8 mouse cellular contexts compared by ENCODE assay signal in genomic region chr11:121259160-121260100, GRCm38 (mm10). TPM values are rescaled to one million over a fixed set of nuclear protein-coding genes. Genes with fewer than 3 reads are reported as not detected.
DNase-seq lines count a peak whose midpoint lies in the region; ATAC-seq lines count a peak whose summit lies in the region.

TSS of gene Foxk2 (plus strand) at chr11:121259990.

- peak within 1 kb of the TSS; percentile 99 for H3K9ac ChIP-seq in heart, embryonic 13.5 days
- H3K9ac ChIP-seq in liver, embryonic 13.5 days: peak within 1 kb of the TSS; percentile 99
- peak within 1 kb of the TSS; percentile 93 for H3K9ac ChIP-seq in stomach, embryonic 16.5 days (ENCODE audit: low read length)

- DNase-seq in CD4-positive helper T cell, adult 2 months (ENCODE audit: low read depth, low spot score): peak; percentile 94
- DNase-seq in brain, embryonic 18.5 days (ENCODE audit: low read depth, low spot score): peak; percentile 87
- DNase-seq in kidney, postnatal 14 days: peak; percentile 96
- peak; percentile 87 for DNase-seq in liver, embryonic 13.5 days
- DNase-seq in neural tube, embryonic 10.5 days (ENCODE audit: extremely low spot score, low spot score): peak; percentile 86

- H3K27ac ChIP-seq in heart, embryonic 13.5 days (replicated peaks): peak within 1 kb of the TSS; percentile 91
- peak within 1 kb of the TSS; percentile 88 for H3K27ac ChIP-seq in liver, embryonic 13.5 days
- H3K27ac ChIP-seq in stomach, embryonic 16.5 days (ENCODE audit: low read length): peak within 1 kb of the TSS; percentile 84

- 1% methylated on average over 68 of the region's 91 CpGs for WGBS in heart, embryonic 13.5 days
- WGBS in liver, embryonic 13.5 days (ENCODE audit: insufficient replicate concordance): under 1% methylated on average over 91 of the region's 91 CpGs
- under 1% methylated on average over 91 of the region's 91 CpGs for WGBS in stomach, embryonic 16.5 days

- H3K4me2 ChIP-seq in heart, embryonic 13.5 days: peak within 1 kb of the TSS; percentile 97
- peak within 1 kb of the TSS; percentile 94 for H3K4me2 ChIP-seq in liver, embryonic 13.5 days
- H3K4me2 ChIP-seq in stomach, embryonic 16.5 days (ENCODE audit: low read depth, low read length): peak within 1 kb of the TSS; percentile 81

- peaks cover 48% of the 10 kb centered on the region for H3K36me3 ChIP-seq in heart, embryonic 13.5 days
- H3K36me3 ChIP-seq in liver, embryonic 13.5 days: peaks cover 55% of the 10 kb centered on the region
- no peaks in the 10 kb centered on the region for H3K36me3 ChIP-seq in stomach, embryonic 16.5 days (ENCODE audit: control insufficient read depth, insufficient read depth, low read length)

- ATAC-seq in erythroid progenitor cell, adult 5-6 weeks (replicated peaks; ENCODE audit: low FRiP score, poor library complexity, severe bottlenecking): peak; percentile 96
- ATAC-seq in heart, embryonic 13.5 days (ENCODE audit: extremely low read depth, insufficient number of reproducible peaks, low FRiP score, low TSS enrichment): peak; percentile 96
- ATAC-seq in liver, embryonic 13.5 days (ENCODE audit: low read depth): peak; percentile 97
- ATAC-seq in stomach, embryonic 16.5 days (ENCODE audit: insufficient read depth, low FRiP score): peak; percentile 99

- peaks cover 26% of the 10 kb centered on the region for H3K4me1 ChIP-seq in heart, embryonic 13.5 days
- H3K4me1 ChIP-seq in liver, embryonic 13.5 days (replicated peaks): peaks cover 44% of the 10 kb centered on the region
- peaks cover 15% of the 10 kb centered on the region; the same call in 1 of the 2 replicates for H3K4me1 ChIP-seq in stomach, embryonic 16.5 days (ENCODE audit: control insufficient read depth, insufficient read depth, low read length)

- H3K27me3 ChIP-seq in heart, embryonic 13.5 days (replicated peaks): no peaks in the 10 kb centered on the region
- no peaks in the 10 kb centered on the region for H3K27me3 ChIP-seq in liver, embryonic 13.5 days
- H3K27me3 ChIP-seq in stomach, embryonic 16.5 days (ENCODE audit: control insufficient read depth, insufficient read depth, low read length): no peaks in the 10 kb centered on the region

- peak within 1 kb of the TSS; percentile 99 for H3K4me3 ChIP-seq in heart, embryonic 13.5 days
- H3K4me3 ChIP-seq in liver, embryonic 13.5 days (replicated peaks): peak within 1 kb of the TSS; percentile 98
- H3K4me3 ChIP-seq in stomach, embryonic 16.5 days (replicated peaks; ENCODE audit: low read length): peak within 1 kb of the TSS; percentile 98

- no peaks in the 10 kb centered on the region for H3K9me3 ChIP-seq in heart, embryonic 13.5 days
- no peaks in the 10 kb centered on the region for H3K9me3 ChIP-seq in liver, embryonic 13.5 days (replicated peaks)
- no peaks in the 10 kb centered on the region for H3K9me3 ChIP-seq in stomach, embryonic 16.5 days (replicated peaks; ENCODE audit: control insufficient read depth, low read length)

RNA-seq across cellular contexts. Expression of gene Foxk2, which starts in this region (rescaled TPM):
- 16.6 and 18.4 TPM in 2 replicates for total RNA-seq in erythroid progenitor cell, adult 5-6 weeks (2015; ENCODE audit: low replicate concordance)
- total RNA-seq in erythroid progenitor cell, adult 5-6 weeks (2017; ENCODE audit: low replicate concordance): 15.8 and 32.2 TPM in 2 replicates
- 5.0 and 5.1 TPM in 2 replicates for polyA plus RNA-seq in heart, embryonic 13.5 days (2015; fragmentation: Nextera tagmentation; extraction: Ambion mirVana)
- 3.4 and 3.9 TPM in 2 replicates for polyA plus RNA-seq in liver, embryonic 13.5 days (2015; fragmentation: Nextera tagmentation; extraction: Ambion mirVana)
- 6.1 and 6.6 TPM in 2 replicates for polyA plus RNA-seq in stomach, embryonic 16.5 days (2015; fragmentation: Nextera tagmentation; extraction: Ambion mirVana)

Comparison
In these comparisons a context has a peak if more than half of its experiments do, and no peak if none do; other contexts are left out.
1. Peak in every context shown above with its lines: DNase-seq, ATAC-seq, H3K4me3 ChIP-seq and H3K27ac ChIP-seq.